Mouse (Mus musculus) E14TG2a.4 (cell line): ENCODE measurements at regions not wholly inside any gene's neighbourhood (a gene's known extent, or its start where the extent isn't known, plus 50 kb on each side); places are given as distances from the start of the nearest gene placed in this dataset.

Source experiments
- CTCF ChIP-seq: conservative IDR thresholded peaks from 2 replicates; pipeline ENCODE4 v1.5.1; 2014; ENCODE audit warnings: low read length
- NANOG ChIP-seq: IDR thresholded peaks from 2 replicates; pipeline ENCODE4 v1.6.1; 2014; ENCODE audit warnings: borderline replicate concordance, low read length, mixed read lengths
- POU5F1 ChIP-seq: IDR thresholded peaks from 2 replicates; pipeline ENCODE4 v1.6.1; 2014; ENCODE audit warnings: low read length, borderline replicate concordance

DNA sequence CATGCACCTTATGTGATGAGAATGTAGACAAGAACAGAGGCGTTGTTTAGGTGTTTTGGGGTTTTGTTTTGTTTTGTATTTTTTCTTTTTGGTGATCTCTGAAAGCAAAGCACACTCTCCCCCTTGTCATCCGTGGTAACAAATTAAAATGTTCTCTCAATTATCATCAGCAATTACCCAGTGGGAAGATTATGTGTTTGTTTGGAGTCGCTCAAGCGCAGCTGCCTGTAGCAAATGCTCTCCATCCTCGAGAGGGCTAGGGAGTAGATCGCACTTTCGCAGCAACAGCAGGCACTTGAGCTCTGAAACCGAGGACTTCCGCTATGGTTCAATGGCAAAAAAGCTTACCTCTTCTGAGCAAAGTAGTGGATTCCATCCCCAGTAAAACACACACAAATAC is 57.7 kb downstream of the Gm19935 start:
- TF ChIP-seq POU5F1 (no peak), CTCF (no peak), NANOG (no peak)
